Mouse (Mus musculus) left cerebral cortex, adult 18-20 months (tissue): ENCODE results near the gene Ccnd3. TPM values are rescaled to one million over a fixed set of nuclear protein-coding genes. Genes with fewer than 3 reads are reported as not detected.

Experiments
- DNase-seq, 2 experiments: peaks; one replicate each; pipeline ENCODE4 v3.0.0; 2021 to 2022; ENCODE audit warnings: low spot score in 2 of 2, mixed read lengths in 1 of 2
- total RNA-seq, 2 experiments: library from RNA; stranded (reverse); gene quantifications; 2 replicates each; pipeline ENCODE4 v1.2.3; 2021

Gene Ccnd3
- total RNA-seq, 2 experiments from 2014 or later = 33.6 to 40.7 TPM

DNA sequence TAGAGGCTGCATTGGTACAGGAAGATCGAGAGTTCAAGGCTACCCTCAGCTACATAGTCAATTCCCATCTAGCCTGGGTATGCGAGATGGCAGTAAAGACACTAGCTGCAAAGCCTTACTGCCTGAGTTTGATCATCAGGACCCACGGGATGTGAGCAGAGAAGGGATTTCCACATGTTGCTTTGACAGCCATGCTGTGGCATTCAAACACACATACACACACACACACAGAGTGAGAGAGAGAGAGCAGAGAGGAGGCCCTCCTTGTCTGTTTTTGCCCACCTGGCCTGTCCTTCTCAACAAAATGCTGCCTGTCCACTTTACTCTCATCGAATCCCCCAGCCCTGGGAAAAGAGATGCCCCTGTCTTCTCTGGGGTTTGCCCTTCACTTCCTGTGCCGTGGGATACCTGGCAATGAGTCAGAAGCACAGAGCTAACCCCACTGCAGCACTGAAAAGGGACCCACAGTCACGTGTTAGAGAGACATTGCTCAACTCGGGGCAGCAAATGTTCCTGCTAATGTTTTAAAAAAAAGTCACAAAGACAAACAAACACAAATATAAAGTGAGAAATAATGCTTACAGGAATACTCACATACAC, 38.3 kb downstream of the Ccnd3 start:
- DNase-seq = no peak

DNA sequence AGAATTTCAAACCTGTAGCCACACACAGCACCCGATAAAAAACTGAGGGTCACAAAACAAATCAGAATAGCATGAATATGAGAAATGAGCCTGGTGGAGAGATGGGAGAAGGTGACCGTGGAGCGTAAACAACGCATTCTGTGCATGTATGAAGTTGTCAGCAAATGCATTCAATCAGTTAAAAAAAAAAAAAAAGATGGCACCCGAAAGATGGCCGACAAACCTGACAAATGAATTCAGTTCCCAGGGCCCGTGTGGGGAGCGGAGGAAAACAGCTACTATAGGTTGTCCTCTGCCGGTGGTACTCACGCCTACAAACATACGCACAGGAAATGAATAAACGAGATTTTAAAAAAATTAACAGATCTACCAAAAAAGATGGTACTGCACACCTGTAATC, 40.3 kb downstream of the Ccnd3 start:
- DNase-seq = no peak

DNA sequence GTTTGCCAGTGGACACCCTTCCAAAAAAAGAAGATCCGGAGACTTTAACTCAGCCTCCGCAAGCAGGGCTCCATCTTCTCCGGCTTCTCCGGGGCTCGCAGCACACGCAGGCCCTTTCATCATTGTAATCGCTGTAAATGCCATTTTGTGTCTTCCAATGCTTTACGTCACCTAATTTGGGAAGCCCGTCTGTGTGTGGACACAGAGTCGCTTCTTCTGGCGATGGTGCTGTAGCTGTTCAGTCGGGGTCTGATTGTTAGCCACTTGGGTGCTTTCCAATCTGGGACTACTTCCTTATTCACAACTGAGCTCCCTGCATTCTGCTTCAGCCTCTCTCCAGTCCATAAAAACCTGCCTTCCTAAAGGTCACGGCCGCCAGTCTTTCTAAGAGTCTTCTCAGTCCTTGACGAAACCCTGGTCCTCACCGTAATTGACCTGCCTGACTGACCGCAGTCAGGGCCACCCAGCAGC, 41.0 kb downstream of the Ccnd3 start:
- DNase-seq = peak in 1 of 2 experiments; percentile 28

DNA sequence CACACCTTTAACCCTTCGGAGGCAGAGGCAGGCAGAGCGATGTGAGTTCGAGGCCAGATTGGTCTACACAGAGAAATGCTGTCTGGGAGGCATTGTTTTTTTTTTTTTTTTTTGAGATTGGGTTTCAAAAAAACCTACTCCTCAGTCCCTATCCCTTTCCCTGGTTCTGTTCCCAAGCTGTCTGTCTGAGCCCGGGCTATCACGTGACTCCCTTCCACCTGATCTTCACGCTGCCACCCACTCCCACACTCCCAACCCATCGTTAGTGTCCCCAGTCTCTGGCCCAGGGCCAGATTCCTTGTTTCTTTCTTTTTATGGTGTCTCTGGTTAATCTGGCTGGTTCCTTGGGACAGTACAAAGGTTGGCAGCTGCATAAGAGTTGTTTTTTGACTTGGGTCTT, 46.2 kb downstream of the Ccnd3 start:
- no peak for DNase-seq

DNA sequence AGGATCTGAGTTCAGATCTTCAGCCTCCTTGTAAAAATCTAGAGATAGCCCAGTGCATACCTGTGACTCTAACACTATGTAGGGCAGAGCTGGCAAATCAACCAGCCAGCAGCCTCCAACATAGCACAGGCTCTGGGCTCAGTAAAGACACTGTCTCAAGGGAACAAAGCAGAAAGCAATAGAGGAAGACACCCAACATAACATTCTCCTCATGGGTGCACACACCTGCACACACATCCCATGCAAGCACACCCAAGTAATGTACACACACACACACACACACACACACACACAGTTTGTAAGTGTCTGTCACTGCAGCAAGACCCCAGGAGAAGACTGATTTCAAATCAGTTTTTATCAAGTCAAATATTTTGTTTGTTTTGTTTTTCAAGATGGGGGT, 48.1 kb downstream of the Ccnd3 start:
- DNase-seq = no peak

DNA sequence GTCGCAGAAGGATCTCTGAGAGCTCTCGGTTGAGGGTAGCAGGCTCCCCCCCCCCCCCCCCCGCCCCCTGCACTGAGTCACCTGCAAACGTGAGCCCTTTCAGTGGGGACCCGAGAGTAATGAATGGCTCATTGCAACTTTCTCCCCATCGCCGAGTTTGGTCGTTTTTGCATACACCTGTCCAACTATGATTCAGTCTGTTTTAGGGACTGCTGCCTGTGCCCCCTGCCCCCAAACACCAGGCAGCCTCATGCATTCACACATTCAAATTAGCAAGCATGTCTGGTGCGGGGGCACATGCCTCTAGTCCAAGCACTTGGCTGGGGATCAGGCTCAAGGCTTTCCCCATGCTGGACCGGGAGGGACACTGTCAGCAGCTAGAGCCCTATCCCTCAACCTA, 49.8 kb downstream of the Ccnd3 start:
- no peak for DNase-seq

DNA sequence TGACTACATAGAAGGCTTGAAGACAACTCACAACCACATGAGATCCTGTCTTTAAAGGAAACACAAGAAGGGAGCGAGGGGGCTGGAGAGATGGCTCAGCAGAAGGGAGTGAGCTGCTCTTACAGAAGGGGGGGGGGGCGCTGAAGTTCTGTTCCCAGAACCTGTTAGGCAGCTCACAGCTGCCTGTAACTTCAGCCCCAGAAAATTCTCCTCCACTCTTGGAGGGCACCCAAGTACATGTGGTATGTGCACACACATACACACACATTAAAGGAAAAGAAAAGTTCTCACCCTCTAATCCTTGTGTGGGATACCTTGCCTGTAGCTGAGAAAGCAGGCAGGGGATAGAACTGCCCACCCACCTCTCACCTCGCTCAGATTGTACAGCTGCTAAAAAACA, 52.3 kb downstream of the Ccnd3 start:
- DNase-seq = no peak

DNA sequence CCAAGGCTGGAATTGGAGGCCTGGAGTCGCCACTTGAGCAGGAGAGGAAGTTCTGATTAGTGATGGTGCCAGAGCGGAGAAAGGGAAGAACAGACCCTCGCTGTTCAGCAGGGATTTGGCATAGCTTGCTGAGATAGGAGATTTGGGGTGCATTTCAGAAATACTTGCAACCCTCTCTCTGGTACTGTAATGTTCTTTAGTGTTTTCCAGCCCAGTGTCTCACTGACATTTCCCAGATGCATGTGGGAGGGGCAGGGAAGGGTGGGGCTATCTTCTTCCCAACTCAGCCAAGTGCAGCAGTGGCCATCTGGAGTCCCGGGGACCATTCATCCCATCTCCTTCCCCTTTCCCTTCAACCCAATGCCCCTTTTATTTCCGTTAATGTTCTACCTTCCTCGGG, 54.9 kb downstream of the Ccnd3 start:
- no peak for DNase-seq

DNA sequence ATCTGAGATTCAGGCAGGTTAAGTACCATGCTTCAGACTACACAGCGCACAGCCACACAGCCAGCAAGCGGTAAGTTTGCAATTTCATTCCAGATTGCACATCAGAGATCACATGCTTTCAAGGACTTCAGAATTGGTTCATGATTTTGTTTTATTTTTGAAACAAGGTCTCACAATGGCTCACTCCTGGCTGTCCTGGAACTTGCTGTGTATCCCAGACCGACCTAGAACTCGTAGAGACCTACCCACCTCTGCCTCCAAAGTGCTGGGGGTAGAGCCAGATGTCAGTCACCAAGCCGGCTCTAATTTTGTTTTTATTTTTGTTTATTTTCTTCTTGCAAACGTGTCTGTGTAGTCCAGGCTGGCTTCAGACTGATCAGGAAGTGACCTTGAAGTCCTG, 58.0 kb downstream of the Ccnd3 start:
- no peak for DNase-seq

DNA sequence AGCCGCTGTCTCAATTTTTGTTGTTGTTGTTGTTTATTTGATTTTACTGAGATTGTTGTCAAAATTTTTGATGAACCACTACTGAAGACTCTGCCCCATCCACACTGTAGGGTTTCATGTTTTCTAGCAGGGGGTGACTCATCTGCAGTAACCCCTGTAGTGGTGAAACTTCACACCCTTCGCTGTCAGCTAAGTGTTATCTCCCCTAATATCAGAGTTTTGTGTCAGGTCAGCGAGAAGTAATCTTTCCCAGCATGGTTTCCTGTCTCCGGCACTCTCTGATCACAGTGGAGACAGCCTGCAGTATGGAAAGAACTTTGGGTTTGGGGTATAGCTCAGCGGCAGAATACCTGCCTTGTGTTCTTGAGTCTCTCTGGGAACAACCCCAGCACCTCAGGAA, 59.8 kb downstream of the Ccnd3 start:
- no peak for DNase-seq

DNA sequence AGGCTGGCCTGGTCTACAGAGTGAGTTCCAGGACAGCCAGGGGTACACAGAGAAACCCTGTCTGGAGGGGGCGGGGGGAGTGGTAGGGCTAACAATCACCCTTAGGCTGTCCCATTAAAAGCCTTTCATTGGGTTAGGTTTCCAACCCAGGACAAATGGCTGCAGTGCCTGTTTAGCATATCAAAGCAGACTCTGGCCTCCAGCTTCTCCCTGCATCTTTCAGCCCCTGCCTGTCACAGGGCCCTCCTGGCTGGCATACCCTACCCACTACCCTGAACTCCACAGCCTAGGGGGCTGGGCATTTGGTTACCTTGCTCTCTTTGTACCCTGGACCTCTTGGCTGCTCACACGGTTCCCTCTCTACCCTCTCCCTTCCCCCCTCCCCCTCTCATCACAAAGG, 61.3 kb downstream of the Ccnd3 start:
- no peak for DNase-seq

DNA sequence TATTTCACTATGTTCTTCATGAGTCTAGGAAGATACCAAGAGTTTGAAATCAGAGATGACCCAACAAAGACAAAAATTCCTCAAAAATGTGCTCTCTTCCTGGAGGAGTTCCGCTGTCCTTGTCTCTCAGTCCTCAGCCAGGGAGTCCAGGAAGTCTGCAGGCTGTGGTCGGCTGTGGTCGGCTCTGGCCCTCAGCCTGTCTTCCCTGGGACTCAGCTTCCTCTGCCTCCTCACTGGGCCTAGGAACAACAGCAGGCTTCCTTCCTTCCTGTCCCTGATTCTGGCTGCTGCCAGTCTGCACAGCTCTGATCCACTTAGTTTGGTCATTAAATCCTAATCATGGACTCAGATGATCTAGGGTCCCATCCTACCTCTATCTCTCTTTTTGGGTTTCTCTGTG, 62.4 kb downstream of the Ccnd3 start:
- DNase-seq = no peak

DNA sequence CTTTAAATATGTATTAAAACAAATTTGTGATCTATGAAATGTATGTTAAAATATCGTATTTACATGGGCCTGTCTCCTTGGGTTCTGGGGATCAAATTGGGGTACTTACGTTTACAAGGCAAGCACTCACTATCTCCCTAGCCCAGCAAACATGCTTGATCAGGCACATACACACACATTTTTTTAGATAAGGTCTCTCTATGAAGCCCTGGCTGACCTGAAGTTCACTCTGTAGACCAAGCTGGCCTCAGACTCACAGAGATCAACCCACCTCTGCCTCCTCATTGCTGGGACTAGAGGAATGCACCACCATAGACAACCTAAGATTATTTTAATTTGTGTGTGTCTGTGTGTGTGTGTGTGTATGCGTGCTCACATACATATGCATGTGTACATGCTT, 63.5 kb downstream of the Ccnd3 start:
- DNase-seq = no peak

DNA sequence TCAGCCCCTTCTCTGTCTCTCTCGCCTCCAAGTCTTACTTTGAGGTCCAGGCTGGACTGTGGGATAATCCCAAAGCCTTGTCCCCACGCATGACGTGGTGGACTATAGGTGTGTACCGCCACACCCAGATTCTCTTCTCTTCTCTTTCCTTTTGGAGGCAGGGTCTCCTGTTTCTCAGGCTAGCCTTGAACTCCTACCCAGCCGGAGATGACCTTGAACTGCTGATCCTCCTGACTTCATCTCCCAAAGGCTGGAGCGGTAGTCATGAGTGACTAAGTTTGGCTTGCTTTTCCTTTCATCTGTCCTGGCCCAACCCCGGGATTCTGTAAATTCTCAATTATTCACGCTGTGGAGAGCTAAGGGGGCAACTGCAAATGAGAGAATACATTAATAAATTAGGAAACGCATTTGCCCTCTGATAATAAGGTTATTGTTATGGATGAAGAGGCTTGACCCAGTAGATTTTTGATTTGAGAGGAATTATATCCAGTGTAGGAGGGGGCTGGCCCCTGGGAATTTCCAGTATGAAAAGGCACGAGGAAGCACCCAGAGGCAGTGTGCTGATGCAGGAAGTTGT, 64.2 kb downstream of the Ccnd3 start:
- DNase-seq = no peak

DNA sequence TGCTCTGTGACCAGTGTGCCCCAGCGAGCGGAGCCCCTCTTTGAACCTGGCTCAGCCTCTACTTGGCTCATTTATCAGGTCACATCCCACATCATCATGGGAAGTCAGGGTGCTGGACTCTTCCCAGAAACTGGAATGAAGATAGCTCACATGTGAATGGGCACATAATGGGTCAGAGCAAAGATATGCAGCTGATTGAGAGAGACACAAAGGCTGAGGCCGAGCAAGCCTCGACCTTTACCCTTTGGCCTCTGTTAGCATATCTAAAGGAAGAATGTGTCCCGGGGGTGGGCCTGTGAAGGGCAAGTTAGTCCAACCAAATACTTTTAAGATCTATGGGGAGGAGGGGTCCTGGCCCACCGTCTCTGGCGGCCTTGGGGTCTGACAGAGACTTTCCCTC, 66.8 kb downstream of the Ccnd3 start:
- no peak for DNase-seq

DNA sequence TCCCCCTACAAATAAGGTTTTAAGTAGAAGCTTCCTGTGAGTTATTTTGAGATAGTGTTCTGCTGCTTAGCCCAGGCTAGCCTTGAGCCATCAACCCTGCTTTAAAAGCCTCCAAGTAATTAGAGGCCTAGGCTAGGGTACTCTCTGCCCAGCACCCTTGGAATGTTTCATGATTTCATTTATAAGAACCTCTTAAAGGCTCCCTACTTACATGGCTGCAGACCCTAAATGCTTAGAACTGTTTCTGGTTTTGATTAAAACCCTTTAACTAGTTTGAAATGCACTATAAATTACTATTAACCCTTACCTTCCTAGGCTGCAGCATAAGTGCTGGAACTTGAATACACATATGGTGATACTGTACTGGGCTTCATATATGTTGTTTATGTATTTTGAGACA, 67.6 kb downstream of the Ccnd3 start:
- DNase-seq = no peak

DNA sequence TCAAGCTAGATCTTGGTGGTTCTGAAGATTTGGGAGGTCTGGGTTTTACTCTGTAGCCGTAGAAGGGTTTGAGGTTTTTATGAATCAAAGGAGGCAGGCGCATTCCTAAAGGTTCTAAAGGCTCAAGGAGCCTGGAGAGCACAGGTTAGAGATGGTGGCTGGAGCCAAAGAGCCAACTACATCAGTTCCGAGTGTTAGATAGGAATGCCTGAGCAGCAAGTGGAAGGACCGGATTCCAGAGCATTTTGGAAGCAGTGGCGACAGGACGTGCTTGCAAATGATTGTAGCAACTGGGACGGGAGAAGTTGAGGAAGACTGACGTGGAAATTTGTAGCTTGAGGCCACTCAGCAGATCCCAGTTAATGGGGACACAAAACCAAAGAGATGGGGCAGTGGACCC, 69.2 kb downstream of the Ccnd3 start:
- DNase-seq = no peak

DNA sequence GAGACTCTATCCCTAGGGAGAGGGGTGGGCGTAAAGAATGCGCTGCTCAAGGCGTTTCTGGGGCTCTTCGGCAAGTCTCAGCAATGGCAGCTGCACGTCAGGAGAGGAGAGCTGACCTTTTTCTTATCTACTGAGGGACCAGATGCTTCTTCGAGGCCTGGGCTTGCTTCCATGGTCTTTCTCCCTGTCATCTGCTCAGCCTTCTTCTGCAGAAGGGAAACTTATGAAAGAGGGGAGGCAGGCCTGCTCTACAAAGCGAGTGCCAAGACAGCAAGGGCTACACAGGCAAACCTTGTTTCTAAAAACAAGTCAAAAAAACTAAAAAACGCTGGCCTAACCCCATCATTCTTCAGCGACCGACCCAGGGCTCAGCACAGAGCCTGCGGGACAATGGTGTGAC, 70.0 kb downstream of the Ccnd3 start:
- no peak for DNase-seq

DNA sequence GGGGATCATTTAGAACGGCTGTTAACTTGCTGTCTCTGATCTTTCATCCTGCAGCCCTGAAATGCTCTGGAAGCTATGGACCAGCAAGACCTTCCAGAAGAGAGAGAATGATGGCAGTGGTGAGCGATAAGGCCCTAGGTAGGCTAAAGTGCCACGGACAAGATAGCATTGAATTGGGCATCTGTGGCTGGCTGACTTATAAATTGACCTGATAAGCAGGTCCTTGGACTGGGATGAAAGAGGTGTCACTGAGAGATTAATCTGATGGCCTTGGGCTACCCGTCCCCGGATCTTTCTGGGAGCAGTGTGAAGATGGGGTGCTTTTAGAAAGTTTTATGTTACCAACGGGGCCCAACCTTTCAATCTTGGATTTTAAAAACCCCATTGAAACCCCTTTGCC, 73.8 kb downstream of the Ccnd3 start:
- no peak for DNase-seq

DNA sequence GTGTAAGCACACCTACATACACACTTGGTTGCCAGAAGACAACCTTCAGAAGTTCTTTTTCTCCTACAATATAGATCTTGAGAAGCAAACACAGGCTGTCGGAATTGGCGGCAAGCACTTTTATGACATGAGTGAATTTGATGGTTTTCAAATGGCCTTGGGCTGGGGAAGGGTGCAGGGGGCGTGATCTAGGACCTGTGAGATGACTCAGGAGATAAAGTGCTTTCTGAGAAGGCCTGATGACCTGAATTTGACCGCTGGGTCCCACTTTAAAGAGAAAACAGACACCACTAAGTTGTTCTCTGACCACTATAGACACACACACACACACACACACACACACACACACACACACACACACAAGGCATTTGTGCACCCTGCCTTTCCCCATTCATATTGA, 76.1 kb downstream of the Ccnd3 start:
- no peak for DNase-seq

DNA sequence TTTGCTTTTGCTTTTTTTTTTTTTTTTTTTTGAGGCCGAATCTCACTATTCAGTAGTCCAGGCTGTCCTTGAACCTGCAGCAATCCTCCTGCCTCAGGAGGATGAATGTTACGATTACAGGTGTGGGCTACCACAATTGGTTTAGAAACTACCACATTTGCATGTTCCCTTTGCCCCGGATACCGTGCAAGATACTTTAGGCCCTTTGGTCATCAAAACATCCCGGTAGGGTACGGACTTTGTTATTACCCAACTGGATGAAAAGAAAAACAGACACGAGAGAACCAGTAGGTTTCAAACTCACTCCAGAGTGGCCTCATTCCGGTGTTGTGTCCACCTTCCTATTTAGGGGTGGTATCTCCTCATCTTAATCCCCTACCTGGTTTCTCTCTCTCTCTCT, 83.7 kb downstream of the Ccnd3 start:
- no peak for DNase-seq

DNA sequence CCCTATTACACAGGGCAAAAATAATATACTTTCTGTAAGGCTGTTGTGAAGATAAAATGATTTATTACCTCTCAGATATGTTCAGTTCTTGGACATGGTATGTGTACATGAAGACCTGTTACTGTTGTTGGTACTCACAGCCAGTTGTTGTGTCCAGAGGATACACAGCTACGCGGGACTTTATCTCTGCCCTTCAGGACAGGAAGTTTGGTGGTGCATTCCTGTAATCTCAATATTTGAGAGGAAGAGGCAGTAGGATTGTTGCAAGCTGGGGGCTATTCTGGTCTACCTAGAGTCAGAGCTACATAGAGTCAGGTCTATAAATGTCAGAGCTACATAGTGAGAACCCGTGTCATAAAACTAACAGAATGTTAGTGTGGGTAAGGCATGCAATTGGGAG, 86.2 kb downstream of the Ccnd3 start:
- no peak for DNase-seq

DNA sequence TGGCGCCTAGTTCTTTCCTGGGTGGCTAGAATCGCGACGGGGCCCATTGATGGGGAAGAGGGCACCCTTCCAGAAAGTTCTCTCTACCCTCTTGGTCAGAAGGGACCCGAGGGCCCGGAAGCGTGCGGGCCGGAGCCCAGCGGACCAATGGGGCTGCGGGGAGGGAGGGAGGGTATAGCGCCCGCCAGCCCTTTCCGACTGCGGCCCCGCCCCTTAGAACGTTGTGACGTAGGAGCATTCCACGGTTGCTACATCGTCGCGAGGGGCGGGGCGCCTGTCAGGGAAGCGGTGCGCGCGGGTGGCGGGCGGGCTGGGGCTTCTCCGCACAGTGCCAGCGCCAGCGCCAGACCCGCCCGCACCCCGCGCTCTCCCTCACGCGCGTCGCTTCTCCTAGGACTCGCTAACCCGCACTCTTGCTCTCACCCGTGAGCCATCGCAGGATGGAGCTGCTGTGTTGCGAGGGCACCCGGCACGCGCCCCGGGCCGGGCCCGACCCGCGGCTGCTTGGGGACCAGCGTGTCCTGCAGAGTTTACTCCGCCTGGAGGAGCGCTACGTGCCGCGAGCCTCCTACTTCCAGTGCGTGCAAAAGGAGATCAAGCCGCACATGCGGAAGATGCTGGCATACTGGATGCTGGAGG, 88.5 kb downstream of the Ccnd3 start:
- peak; percentile 91 to 94 for DNase-seq
